Mouse (Mus musculus) lung, postnatal 0 days (tissue): ENCODE data around the gene E130114P18Rik. TPM values are rescaled to one million over a fixed set of nuclear protein-coding genes. Genes with fewer than 3 reads are reported as not detected.

ENCODE experiments used
- ATAC-seq: fragments of 200-750 bp; cut with Nextera tagmentation; 2 replicates; pipeline ENCODE4 v1.8.0; 2017; ENCODE audit warnings: moderate library complexity
- DNase-seq: peaks from one replicate; pipeline ENCODE4 v3.0.0-alpha.2; 2016; ENCODE audit warnings: low spot score
- H3K27ac ChIP-seq: fragments of 300-500 bp; sonication (generic); 2 replicates; pipeline ENCODE4 v1.5.1; 2014; ENCODE audit warnings: antibody characterized with exemption, mild to moderate bottlenecking, low read length, mixed read lengths
- H3K27me3 ChIP-seq: fragments of 300-500 bp; sonication (generic); replicated peaks from 2 replicates; pipeline ENCODE4 v1.6.1; 2014; ENCODE audit warnings: low read length, mixed read lengths; ENCODE audit not compliant: insufficient read depth
- H3K36me3 ChIP-seq: fragments of 300-500 bp; sonication (generic); 2 replicates; pipeline ENCODE4 v1.6.1; 2014; ENCODE audit warnings: low read length, mixed read lengths; ENCODE audit not compliant: insufficient read depth
- H3K4me1 ChIP-seq: fragments of 300-500 bp; sonication (generic); 2 replicates; pipeline ENCODE4 v1.6.1; 2014; ENCODE audit warnings: antibody characterized with exemption, low read depth, low read length, mixed read lengths; ENCODE audit not compliant: insufficient read depth
- H3K4me2 ChIP-seq: fragments of 300-500 bp; sonication (generic); replicated peaks from 2 replicates; pipeline ENCODE4 v1.6.1; 2014; ENCODE audit warnings: low read depth, mild to moderate bottlenecking, low read length, moderate library complexity, mixed read lengths
- H3K4me3 ChIP-seq: fragments of 300-500 bp; sonication (generic); 2 replicates; pipeline ENCODE4 v1.5.1; 2014; ENCODE audit warnings: low read depth, low read length
- H3K9ac ChIP-seq: fragments of 300-500 bp; sonication (generic); replicated peaks from 2 replicates; pipeline ENCODE4 v1.6.1; 2014; ENCODE audit warnings: low read depth, mild to moderate bottlenecking
- H3K9me3 ChIP-seq: fragments of 300-500 bp; sonication (generic); 2 replicates; pipeline ENCODE4 v1.6.1; 2016; ENCODE audit warnings: low read length, mixed read lengths
- CTCF ChIP-seq: IDR thresholded peaks from 2 replicates; pipeline ENCODE4 v1.5.1; 2016; ENCODE audit warnings: antibody characterized with exemption, mild to moderate bottlenecking
- EP300 ChIP-seq: IDR thresholded peaks from 2 replicates; pipeline ENCODE4 v1.6.1; 2016; ENCODE audit warnings: antibody characterized with exemption, mild to moderate bottlenecking, control low read depth
- WGBS: fragments of 180-500 bp; shearing (Covaris S2); extraction: QIAGEN DNeasy Blood & Tissue Kit; methylation state at CpG from one replicate; pipeline ENCODE4 v1.1.7; 2014; 5-methylcytosine and 5-hydroxymethylcytosine counted together
- polyA plus RNA-seq: library from polyadenylated mRNA; unstranded; fragments of >200 nt; fragmentation: Nextera tagmentation; extraction: Ambion mirVana; gene quantifications from 2 replicates; pipeline ENCODE4 v1.2.1, GENCODE M21; 2015

E130114P18Rik gene
- polyA plus RNA-seq, 1 experiment from 2014 or later, result 0.76 TPM

DNA sequence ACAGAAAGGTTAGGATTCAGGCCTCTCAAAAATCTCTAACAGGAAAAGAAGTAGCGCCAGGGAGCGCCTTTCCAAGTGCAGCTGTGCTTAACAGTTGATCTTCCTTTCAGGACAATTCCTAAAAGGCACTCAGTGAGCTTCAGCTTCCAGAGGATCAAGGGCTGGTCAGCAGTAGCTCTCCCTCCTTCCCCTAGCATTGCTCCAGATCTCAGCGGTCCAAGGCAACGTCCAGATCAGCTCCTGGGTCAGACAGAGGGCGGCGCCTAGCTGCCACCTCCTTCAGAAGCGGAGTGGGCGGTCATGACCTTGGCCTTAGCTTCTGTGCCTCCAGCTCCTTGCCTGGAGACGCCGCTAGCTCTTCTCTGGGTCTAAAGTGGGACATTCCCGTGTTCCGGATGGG is 23.6 kb downstream of the E130114P18Rik start:
- DNase-seq (peak; percentile 51), ATAC-seq (no peak)
- TF ChIP-seq EP300 (no peak), CTCF (no peak; the same call in 1 of the 2 replicates)
- Histone ChIP-seq H3K9me3 (no peaks in the 10 kb centered on the region), H3K4me3 (no peak overlapping the region), H3K36me3 (no peaks in the 10 kb centered on the region), H3K4me1 (peaks cover 6% of the 10 kb centered on the region; the same call in 1 of the 2 replicates), H3K9ac (no peak overlapping the region), H3K4me2 (no peak overlapping the region), H3K27me3 (no peaks in the 10 kb centered on the region), H3K27ac (no peak overlapping the region)
- 40% methylated on average over 12 of the region's 12 CpGs for WGBS

DNA sequence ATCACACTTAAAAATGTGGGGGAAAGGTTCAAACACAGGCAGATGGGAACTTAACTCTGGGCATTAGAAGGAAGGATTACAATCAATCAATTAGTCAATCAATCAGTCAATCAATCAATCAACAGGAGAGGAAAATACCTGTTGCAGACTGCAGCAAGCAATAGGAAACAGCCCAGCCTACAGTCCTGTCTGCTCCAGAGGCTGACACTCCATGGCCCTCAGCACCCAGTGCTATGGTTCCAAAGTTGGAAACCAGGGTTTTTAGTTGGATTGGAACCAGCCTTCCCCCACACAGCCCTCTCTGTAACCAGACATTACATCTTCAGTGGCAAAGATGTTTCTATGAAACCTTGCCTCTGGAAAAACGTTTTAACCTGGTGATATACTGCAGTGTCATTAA is 24.4 kb downstream of the E130114P18Rik start:
- no peak overlapping the region for H3K27ac ChIP-seq
- H3K4me3 ChIP-seq, result no peak overlapping the region
- H3K27me3 ChIP-seq, result no peaks in the 10 kb centered on the region
- ATAC-seq (no peak), DNase-seq (no peak)
- WGBS, result 46% methylated on average over 1 of the region's 1 CpGs
- no peak overlapping the region for H3K9ac ChIP-seq
- no peaks in the 10 kb centered on the region for H3K36me3 ChIP-seq
- TF ChIP-seq EP300 (no peak), CTCF (no peak)
- H3K4me1 ChIP-seq, result peaks cover 6% of the 10 kb centered on the region; the same call in 1 of the 2 replicates
- no peak overlapping the region for H3K4me2 ChIP-seq
- no peaks in the 10 kb centered on the region for H3K9me3 ChIP-seq

DNA sequence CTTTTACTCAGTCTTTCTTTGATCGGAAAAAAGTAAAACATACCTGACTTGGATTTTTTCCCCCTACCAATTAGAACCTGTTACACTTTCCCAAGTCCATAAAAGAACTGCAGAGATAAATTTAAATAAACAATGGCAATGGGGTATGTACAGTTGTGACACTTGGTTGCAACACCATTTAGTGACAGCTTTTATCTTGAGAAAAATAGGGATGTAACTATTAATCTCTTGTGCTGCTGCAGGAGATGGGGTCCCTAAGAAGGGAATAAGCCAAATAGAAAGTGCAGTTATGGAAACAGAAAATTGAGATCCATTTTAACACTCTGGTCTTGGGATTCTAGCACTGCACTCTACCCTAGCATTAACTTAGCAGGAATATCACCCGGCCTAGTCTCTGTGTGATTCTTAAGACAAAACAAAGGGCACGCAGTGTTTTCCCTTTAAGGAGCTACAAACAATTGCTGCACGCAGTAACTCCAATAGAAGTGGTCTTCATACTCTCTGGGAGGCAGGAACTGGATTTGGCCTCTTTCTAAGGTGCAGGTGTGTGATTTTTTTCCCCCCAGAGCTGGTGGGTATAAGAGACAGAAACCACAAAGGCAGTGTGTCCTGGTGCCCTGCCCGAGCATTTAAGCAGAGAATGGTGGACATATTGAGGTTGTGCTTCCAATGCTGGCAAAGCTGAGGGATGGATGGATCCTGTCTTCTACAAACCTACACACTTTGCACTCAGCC is 25.4 kb downstream of the E130114P18Rik start:
- Histone ChIP-seq H3K27ac (peak overlapping the region; percentile 98), H3K9me3 (no peaks in the 10 kb centered on the region), H3K27me3 (no peaks in the 10 kb centered on the region), H3K36me3 (no peaks in the 10 kb centered on the region), H3K4me2 (peak overlapping the region; percentile 80), H3K4me1 (peaks cover 6% of the 10 kb centered on the region; the same call in 1 of the 2 replicates), H3K9ac (peak overlapping the region; percentile 62), H3K4me3 (peak overlapping the region; percentile 54)
- 37% methylated on average over 5 of the region's 5 CpGs for WGBS
- peak; percentile 4; the same call in 1 of the 2 replicates for TF ChIP-seq EP300
- TF ChIP-seq CTCF, result no peak
- DNase-seq, result no peak
- no peak for ATAC-seq

DNA sequence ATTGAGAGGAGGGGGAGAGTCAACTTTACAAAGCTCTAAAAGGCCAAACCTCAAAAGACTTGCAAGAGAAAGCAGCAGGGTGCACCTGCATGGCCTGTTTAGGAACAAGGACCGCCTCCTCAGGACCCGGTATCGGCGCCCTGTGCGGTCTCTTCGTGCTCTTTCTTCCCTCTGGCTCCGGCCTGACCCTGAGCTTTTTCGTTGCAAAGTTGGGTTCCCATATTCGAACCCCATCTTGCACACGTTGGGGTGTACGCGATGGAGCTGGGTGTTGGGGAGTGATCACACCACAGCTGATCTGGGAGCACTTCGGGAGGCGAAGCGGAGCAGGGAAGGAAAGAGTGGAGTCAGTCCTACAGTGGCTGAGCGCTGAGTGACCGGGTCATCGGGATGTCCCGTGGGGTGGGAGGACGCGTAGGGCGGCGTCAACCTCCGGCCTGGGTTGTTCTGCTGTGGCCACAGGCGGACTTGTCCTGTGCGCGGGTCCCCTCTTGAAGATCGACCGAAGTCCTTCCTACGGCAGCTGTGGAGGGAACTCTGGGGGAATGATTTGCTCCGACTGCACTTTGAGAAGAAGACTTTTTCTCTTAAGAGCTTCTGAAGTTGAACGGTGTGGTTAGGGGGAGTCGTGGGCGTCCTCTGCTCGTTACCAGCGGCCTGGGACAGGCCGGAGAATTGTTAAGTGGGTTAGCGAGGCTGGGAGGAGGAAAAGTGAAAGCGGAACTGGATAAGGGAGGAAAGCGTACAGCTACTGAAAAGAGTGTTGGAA is 26.2 kb downstream of the E130114P18Rik start:
- peak overlapping the region; percentile 80 for H3K4me2 ChIP-seq
- H3K36me3 ChIP-seq, result no peaks in the 10 kb centered on the region
- WGBS, result under 1% methylated on average over 40 of the region's 40 CpGs
- no peaks in the 10 kb centered on the region for H3K27me3 ChIP-seq
- peak overlapping the region; percentile 98 for H3K27ac ChIP-seq
- no peaks in the 10 kb centered on the region for H3K9me3 ChIP-seq
- DNase-seq, result peak; percentile 92
- H3K4me3 ChIP-seq, result peak overlapping the region; percentile 54
- peaks cover 6% of the 10 kb centered on the region; the same call in 1 of the 2 replicates for H3K4me1 ChIP-seq
- TF ChIP-seq EP300 (0 out of 2 replicates have a peak, but pooled peaks have one; percentile 42), CTCF (no peak)
- peak; percentile 91 for ATAC-seq
- peak overlapping the region; percentile 62 for H3K9ac ChIP-seq

DNA sequence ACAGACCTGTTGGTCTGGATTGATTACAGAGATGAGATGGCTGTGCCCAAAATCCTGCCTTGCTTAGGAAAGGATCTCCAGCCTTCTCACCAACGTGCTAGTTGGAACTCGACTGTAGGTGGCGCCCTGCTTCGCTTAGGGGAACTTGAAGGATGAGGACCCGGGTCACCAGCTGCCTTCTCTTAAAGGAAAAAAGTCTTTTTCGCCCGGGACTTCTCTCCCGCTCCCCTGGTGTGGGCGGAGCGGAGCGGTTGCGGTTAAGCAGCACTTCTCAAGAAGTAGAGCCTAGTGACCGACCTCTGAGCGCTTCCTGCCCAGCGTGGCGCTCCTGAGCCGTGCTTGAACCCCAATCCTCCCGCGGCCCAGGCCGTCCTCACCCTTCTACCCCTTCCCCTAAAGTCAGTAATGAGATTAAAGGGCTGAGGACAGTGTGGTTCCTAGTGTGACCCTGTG is 26.8 kb downstream of the E130114P18Rik start:
- H3K9me3 ChIP-seq, result no peaks in the 10 kb centered on the region
- H3K36me3 ChIP-seq, result no peaks in the 10 kb centered on the region
- under 1% methylated on average over 20 of the region's 20 CpGs for whole genome bisulfite sequencing
- H3K4me2 ChIP-seq, result peak overlapping the region; percentile 80
- H3K27ac ChIP-seq, result peak overlapping the region; percentile 98
- no peaks in the 10 kb centered on the region for H3K27me3 ChIP-seq
- H3K9ac ChIP-seq, result peak overlapping the region; percentile 62
- peak overlapping the region; percentile 54 for H3K4me3 ChIP-seq
- DNase-seq (peak; percentile 98), ATAC-seq (peak; percentile 89)
- no peak; the same call in 1 of the 2 replicates for TF ChIP-seq EP300
- TF ChIP-seq CTCF, result peak; percentile 88
- H3K4me1 ChIP-seq, result peaks cover 7% of the 10 kb centered on the region

DNA sequence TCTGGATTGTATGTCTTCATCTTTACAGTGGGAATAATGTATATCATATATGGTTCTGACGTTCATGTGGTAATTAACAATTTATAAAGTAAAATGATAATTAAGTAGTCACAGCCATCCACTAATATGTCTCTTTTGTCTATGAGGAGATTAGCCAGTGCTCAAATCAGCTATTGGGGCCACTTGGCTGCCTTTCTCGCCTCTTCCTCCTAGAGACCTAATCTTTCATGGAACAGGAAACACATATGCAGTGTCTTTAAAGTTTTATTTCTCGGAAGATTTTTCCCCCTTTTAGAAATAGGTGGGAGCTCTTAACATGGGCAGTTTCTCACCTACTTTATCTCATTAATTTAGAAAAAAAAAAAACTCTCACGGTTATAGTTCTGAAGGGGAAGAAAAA is 27.5 kb downstream of the E130114P18Rik start:
- Histone ChIP-seq H3K27ac (no peak overlapping the region), H3K27me3 (no peaks in the 10 kb centered on the region), H3K36me3 (no peaks in the 10 kb centered on the region), H3K9me3 (no peaks in the 10 kb centered on the region), H3K4me1 (peaks cover 10% of the 10 kb centered on the region), H3K4me2 (no peak overlapping the region), H3K9ac (no peak overlapping the region), H3K4me3 (no peak overlapping the region; the same call in 1 of the 2 replicates)
- WGBS, result 50% methylated on average over 4 of the region's 4 CpGs
- DNase-seq (no peak), ATAC-seq (no peak)
- TF ChIP-seq EP300 (no peak), CTCF (no peak)
